Mouse (Mus musculus) MEL (cell line): ENCODE data around the gene Mipol1. TPM values are rescaled to one million over a fixed set of nuclear protein-coding genes. Genes with fewer than 3 reads are reported as not detected.
A peak's percentile ranks its signal among the peaks of the same experiment; 100 is the strongest.

Source experiments
- DNase-seq: peaks from one replicate; pipeline ENCODE4 v3.0.0; 2011; ENCODE audit warnings: low read depth, low spot score
- H3K27ac ChIP-seq: 2 replicates; pipeline ENCODE4 v1.5.1; 2012; ENCODE audit warnings: low read depth, mild to moderate bottlenecking, control low read depth, low read length, moderate library complexity; ENCODE audit not compliant: control insufficient read depth
- H3K27me3 ChIP-seq, 2 experiments: fragments of 150-350 bp in 1 of 2; sonication (generic) in 1 of 2; 2 replicates each; pipeline ENCODE4 v1.6.1; 2012; ENCODE audit warnings: low read length in 2 of 2, mild to moderate bottlenecking in 2 of 2, improper control_type of control experiment in 1 of 2, moderate library complexity in 1 of 2; ENCODE audit not compliant: insufficient read depth in 2 of 2, control insufficient read depth in 1 of 2
- H3K36me3 ChIP-seq, 2 experiments: 2 replicates each; pipeline ENCODE4 v1.6.1; 2012 to 2014; ENCODE audit warnings: low read length in 2 of 2, improper control_type of control experiment in 1 of 2, inconsistent platforms in 1 of 2, mild to moderate bottlenecking in 1 of 2; ENCODE audit not compliant: insufficient read depth in 2 of 2, control insufficient read depth in 1 of 2
- H3K4me1 ChIP-seq, 2 experiments: fragments of 150-350 bp in 1 of 2; sonication (generic) in 1 of 2; 2 replicates each; pipeline ENCODE4 v1.6.1; 2012; ENCODE audit warnings: low read length in 2 of 2, improper control_type of control experiment in 1 of 2, mild to moderate bottlenecking in 1 of 2; ENCODE audit not compliant: insufficient read depth in 2 of 2, control insufficient read depth in 1 of 2
- H3K4me3 ChIP-seq, 2 experiments: fragments of 150-350 bp in 1 of 2; sonication (generic) in 1 of 2; 2 replicates each; pipeline ENCODE4 v1.5.1; 2012; ENCODE audit warnings: low read depth in 2 of 2, low read length in 2 of 2, mild to moderate bottlenecking in 2 of 2, moderate library complexity in 2 of 2, control low read depth in 1 of 2, improper control_type of control experiment in 1 of 2; ENCODE audit not compliant: control insufficient read depth in 1 of 2, insufficient read depth in 1 of 2
- H3K79me2 ChIP-seq: 2 replicates; pipeline ENCODE4 v1.6.1; 2012; ENCODE audit warnings: mild to moderate bottlenecking, low read length, moderate library complexity; ENCODE audit not compliant: control insufficient read depth, poor library complexity, insufficient read depth
- H3K9ac ChIP-seq: 2 replicates; pipeline ENCODE4 v1.6.1; 2012; ENCODE audit warnings: low read depth, mild to moderate bottlenecking, control low read depth, low read length, moderate library complexity; ENCODE audit not compliant: control insufficient read depth, poor library complexity, severe bottlenecking
- H3K9me3 ChIP-seq: fragments of 150-350 bp; sonication (generic); replicated peaks from 2 replicates; pipeline ENCODE4 v1.6.1; 2012; ENCODE audit warnings: mild to moderate bottlenecking, low read length, improper control_type of control experiment, moderate library complexity; ENCODE audit not compliant: insufficient read depth
- BHLHE40 ChIP-seq: IDR thresholded peaks from 2 replicates; pipeline ENCODE4 v1.6.1; 2012; ENCODE audit warnings: low read depth, mild to moderate bottlenecking, inconsistent platforms, low read length, improper control_type of control experiment, borderline replicate concordance
- CHD1 ChIP-seq: IDR thresholded peaks from 2 replicates; pipeline ENCODE4 v1.6.1; 2012; ENCODE audit warnings: low read depth, mild to moderate bottlenecking, inconsistent platforms, low read length, improper control_type of control experiment
- E2F4 ChIP-seq: IDR thresholded peaks from 2 replicates; pipeline ENCODE4 v1.6.1; 2011; ENCODE audit warnings: low read depth, low read length, improper control_type of control experiment, borderline replicate concordance
- ELF1 ChIP-seq: IDR thresholded peaks from 2 replicates; pipeline ENCODE4 v1.6.1; 2014; ENCODE audit warnings: low read depth, mild to moderate bottlenecking, inconsistent platforms, low read length, improper control_type of control experiment, moderate library complexity
- EP300 ChIP-seq, 2 experiments: IDR thresholded peaks; 2 replicates each; pipeline ENCODE4 v1.6.1; 2011; ENCODE audit warnings: improper control_type of control experiment in 2 of 2, low read length in 2 of 2, low read depth in 1 of 2, mild to moderate bottlenecking in 1 of 2
- ETS1 ChIP-seq: IDR thresholded peaks from 2 replicates; pipeline ENCODE4 v1.6.1; 2012; ENCODE audit warnings: low read depth, mild to moderate bottlenecking, inconsistent platforms, low read length, improper control_type of control experiment, moderate library complexity
- HCFC1 ChIP-seq: IDR thresholded peaks from 2 replicates; pipeline ENCODE4 v1.6.1; 2012; ENCODE audit warnings: low read depth, mild to moderate bottlenecking, inconsistent platforms, low read length, improper control_type of control experiment, moderate library complexity
- KAT2A ChIP-seq: conservative IDR thresholded peaks from 2 replicates; pipeline ENCODE4 v1.6.1; 2012; ENCODE audit warnings: low read depth, low read length, improper control_type of control experiment, inconsistent platforms
- MAFK ChIP-seq: IDR thresholded peaks from 2 replicates; pipeline ENCODE4 v1.6.1; 2011; ENCODE audit warnings: low read depth, mild to moderate bottlenecking, low read length, improper control_type of control experiment, borderline replicate concordance
- MAX ChIP-seq: IDR thresholded peaks from 2 replicates; pipeline ENCODE4 v1.6.1; 2011; ENCODE audit warnings: low read length, improper control_type of control experiment
- MEF2A ChIP-seq: IDR thresholded peaks from 2 replicates; pipeline ENCODE4 v1.6.1; 2014; ENCODE audit warnings: low read depth, mild to moderate bottlenecking, inconsistent platforms, low read length, improper control_type of control experiment; ENCODE audit not compliant: poor library complexity, insufficient replicate concordance, severe bottlenecking; ENCODE audit errors: extremely low read depth
- MXI1 ChIP-seq: IDR thresholded peaks from 2 replicates; pipeline ENCODE4 v1.6.1; 2011; ENCODE audit warnings: mild to moderate bottlenecking, low read depth, low read length, improper control_type of control experiment
- MYB ChIP-seq: IDR thresholded peaks from 2 replicates; pipeline ENCODE4 v1.6.1; 2011; ENCODE audit warnings: mild to moderate bottlenecking, low read depth, low read length, improper control_type of control experiment
- NELFE ChIP-seq: IDR thresholded peaks from 2 replicates; pipeline ENCODE4 v1.6.1; 2011; ENCODE audit warnings: low read depth, low read length, improper control_type of control experiment
- NRF1 ChIP-seq: IDR thresholded peaks from 2 replicates; pipeline ENCODE4 v1.6.1; 2014; ENCODE audit warnings: low read depth, mild to moderate bottlenecking, inconsistent platforms, low read length, improper control_type of control experiment, moderate library complexity; ENCODE audit not compliant: poor library complexity, insufficient read depth, severe bottlenecking
- POLR2A ChIP-seq, 2 experiments: IDR thresholded peaks; 2 replicates each; pipeline ENCODE4 v1.6.1; 2011 to 2012; ENCODE audit warnings: low read length in 2 of 2, mild to moderate bottlenecking in 2 of 2, control low read depth in 1 of 2, improper control_type of control experiment in 1 of 2, low read depth in 1 of 2, moderate library complexity in 1 of 2; ENCODE audit not compliant: control insufficient read depth in 1 of 2, insufficient read depth in 1 of 2, poor library complexity in 1 of 2
- POLR2AphosphoS2 ChIP-seq: IDR thresholded peaks from 2 replicates; pipeline ENCODE4 v1.6.1; 2011; ENCODE audit warnings: low read length, improper control_type of control experiment
- POLR2AphosphoS5 ChIP-seq: IDR thresholded peaks from 2 replicates; pipeline ENCODE4 v1.6.1; 2012; ENCODE audit warnings: low read depth, borderline replicate concordance, mild to moderate bottlenecking, inconsistent platforms, low read length, moderate library complexity, mixed read lengths
- SMC3 ChIP-seq: IDR thresholded peaks from 2 replicates; pipeline ENCODE4 v1.6.1; 2011; ENCODE audit warnings: low read depth, low read length, improper control_type of control experiment
- TBP ChIP-seq: IDR thresholded peaks from 2 replicates; pipeline ENCODE4 v1.8.0; 2011; ENCODE audit warnings: low read depth, low read length, improper control_type of control experiment
- TCF12 ChIP-seq: IDR thresholded peaks from 2 replicates; pipeline ENCODE4 v1.6.1; 2014; ENCODE audit warnings: low read depth, mild to moderate bottlenecking, inconsistent platforms, low read length, improper control_type of control experiment, moderate library complexity
- UBTF ChIP-seq: IDR thresholded peaks from 2 replicates; pipeline ENCODE4 v1.6.1; 2012; ENCODE audit warnings: low read depth, mild to moderate bottlenecking, inconsistent platforms, low read length, improper control_type of control experiment, moderate library complexity, borderline replicate concordance; ENCODE audit not compliant: insufficient read depth
- USF1 ChIP-seq: IDR thresholded peaks from 2 replicates; pipeline ENCODE4 v1.6.1; 2014; ENCODE audit warnings: low read depth, mild to moderate bottlenecking, inconsistent platforms, low read length, improper control_type of control experiment, moderate library complexity
- ZC3H11A ChIP-seq: IDR thresholded peaks from 2 replicates; pipeline ENCODE4 v1.6.1; 2012; ENCODE audit warnings: low read depth, mild to moderate bottlenecking, inconsistent platforms, low read length, improper control_type of control experiment
- ZKSCAN1 ChIP-seq: IDR thresholded peaks from 2 replicates; pipeline ENCODE4 v1.6.1; 2012; ENCODE audit warnings: low read depth, mild to moderate bottlenecking, inconsistent platforms, low read length, improper control_type of control experiment, moderate library complexity
- ZMIZ1 ChIP-seq: IDR thresholded peaks from 2 replicates; pipeline ENCODE4 v1.6.1; 2012; ENCODE audit warnings: low read depth, mild to moderate bottlenecking, inconsistent platforms, low read length, improper control_type of control experiment, moderate library complexity
- ZNF384 ChIP-seq: IDR thresholded peaks from 2 replicates; pipeline ENCODE4 v1.6.1; 2012; ENCODE audit warnings: low read depth, mild to moderate bottlenecking, inconsistent platforms, low read length, improper control_type of control experiment
- polyA plus RNA-seq, 2 experiments: library from polyadenylated mRNA; stranded (reverse) in 1 of 2; unstranded in 1 of 2; fragments of >175 nt in 1 of 2; fragments of >200 nt in 1 of 2; gene quantifications; 2 replicates each; pipeline versions ENCODE4 v1.2.1 to v1.2.4; 2012; ENCODE audit warnings: low replicate concordance in 2 of 2, low read depth in 1 of 2; ENCODE audit not compliant: insufficient read length in 2 of 2, insufficient read depth in 1 of 2, missing spikeins in 1 of 2
- total RNA-seq: library from RNA; depleted of rRNA; stranded (reverse); fragments of 300-350 nt; gene quantifications from 2 replicates; pipeline ENCODE4 v1.2.3, GENCODE M21; 2012

Mipol1 gene
- total and polyA plus RNA-seq, 3 experiments, result 4.0 to 8.3 TPM; not detected in 1

- TF ChIP-seq POLR2AphosphoS5 (no peak), MAFK (peak; percentile 35; the same call in 1 of the 2 replicates), POLR2A (IDR thresholded peaks at IDR 0.05; ENCODE audit: control insufficient read depth in 1 of 2, insufficient read depth in 1 of 2, low read depth in 1 of 2, low read length in 2 of 2, poor library complexity in 1 of 2) (0 out of 4 replicates have a peak, but pooled peaks of 1 of the 2 experiments have one; percentile 29), ZKSCAN1 (no peak), NELFE (peak; percentile 33; the same call in 1 of the 2 replicates), USF1 (no peak), MAX (peak; percentile 64; the same call in 1 of the 2 replicates), TBP (peak; percentile 66; the same call in 1 of the 2 replicates), MEF2A (no peak), MXI1 (peak; percentile 60)
Observed at GRCm38 (mm10) chr12:57194609-57195008, 35.6 kb upstream of the Mipol1 start (continued).

GRCm38 (mm10) chr12:57196286-57196607 is 34.0 kb upstream of the Mipol1 start:
- Histone ChIP-seq H3K36me3 (peaks cover 0 to 13% of the 10 kb centered on the region in 2 experiments; a peak in 2 of 4 replicates), H3K27me3 (no peaks in the 10 kb centered on the region), H3K4me1 (peaks cover 8 to 10% of the 10 kb centered on the region in 2 experiments), H3K9me3 (no peaks in the 10 kb centered on the region), H3K79me2 (peaks cover 13% of the 10 kb centered on the region), H3K27ac (peak overlapping the region; percentile 98), H3K4me3 (peak overlapping the region; percentile 85 to 99), H3K9ac (peak overlapping the region; percentile 96)
- TF ChIP-seq POLR2A (IDR thresholded peaks at IDR 0.05; ENCODE audit: control insufficient read depth in 1 of 2, insufficient read depth in 1 of 2, low read depth in 1 of 2, low read length in 2 of 2, poor library complexity in 1 of 2) (no peak), MAFK (no peak), EP300 (IDR thresholded peaks at IDR 0.05; ENCODE audit: low read depth in 1 of 2, low read length in 2 of 2) (0 out of 4 replicates have a peak, but pooled peaks of 1 of the 2 experiments have one; percentile 4), ELF1 (no peak), ZMIZ1 (no peak), MYB (no peak), MXI1 (peak; percentile 57), UBTF (no peak), ETS1 (no peak), ZKSCAN1 (no peak), TCF12 (0 out of 2 replicates have a peak, but pooled peaks have one; percentile 24), BHLHE40 (no peak), USF1 (no peak), E2F4 (no peak), TBP (no peak), POLR2AphosphoS5 (no peak), SMC3 (no peak), NRF1 (no peak), ZNF384 (no peak), POLR2AphosphoS2 (no peak), HCFC1 (no peak), CHD1 (peak; percentile 94), KAT2A (no peak), ZC3H11A (no peak), NELFE (no peak)
- DNase-seq, result no peak
